Mouse (Mus musculus) small intestine, adult 2 months (tissue): ENCODE measurements around the gene Trim46. TPM values are rescaled to one million over a fixed set of nuclear protein-coding genes. Genes with fewer than 3 reads are reported as not detected.
A peak's percentile ranks its signal among the peaks of the same experiment; 100 is the strongest.

ENCODE experiments used
- H3K27ac ChIP-seq: fragments of 200-500 bp; 2 replicates; pipeline ENCODE4 v1.5.1; 2012; ENCODE audit warnings: low read depth, low read length, control low read depth, inconsistent platforms; ENCODE audit not compliant: insufficient read depth
- H3K27me3 ChIP-seq: fragments of 200-500 bp; 2 replicates; pipeline ENCODE4 v1.6.1; 2012; ENCODE audit warnings: mild to moderate bottlenecking, moderate library complexity, low read length, inconsistent platforms; ENCODE audit not compliant: control insufficient read depth, insufficient read depth
- H3K36me3 ChIP-seq: fragments of 200-500 bp; 2 replicates; pipeline ENCODE4 v1.6.1; 2012; ENCODE audit warnings: mild to moderate bottlenecking, low read length, control low read depth, inconsistent platforms; ENCODE audit not compliant: control insufficient read depth, insufficient read depth
- H3K4me1 ChIP-seq: fragments of 200-500 bp; 2 replicates; pipeline ENCODE4 v1.6.1; 2012; ENCODE audit warnings: low read length, inconsistent platforms, mixed read lengths; ENCODE audit not compliant: control insufficient read depth, insufficient read depth, insufficient read length
- H3K4me3 ChIP-seq: fragments of 200-500 bp; 2 replicates; pipeline ENCODE4 v1.5.1; 2012; ENCODE audit warnings: low read depth, mild to moderate bottlenecking, control low read depth, inconsistent platforms, low read length, moderate library complexity
- CTCF ChIP-seq: fragments of 200-500 bp; IDR thresholded peaks from 2 replicates; pipeline ENCODE4 v1.5.1; 2012; ENCODE audit warnings: low read depth, mild to moderate bottlenecking, control low read depth, inconsistent platforms, low read length, moderate library complexity, mixed read lengths; ENCODE audit not compliant: insufficient replicate concordance, insufficient read length; ENCODE audit errors: extremely low read depth
- POLR2A ChIP-seq: fragments of 200-500 bp; IDR thresholded peaks from 2 replicates; pipeline ENCODE4 v1.6.1; 2012; ENCODE audit warnings: low read depth, mild to moderate bottlenecking, control low read depth, inconsistent platforms, low read length, moderate library complexity
- WGBS: fragments of 180-500 bp; shearing (Covaris S2); methylation state at CpG from one replicate; pipeline ENCODE4 v1.1.7; 2018; 5-methylcytosine and 5-hydroxymethylcytosine counted together
- polyA plus RNA-seq: library from polyadenylated mRNA; depleted of rRNA; stranded (reverse); fragments of >200 nt; gene quantifications from 2 replicates; pipeline ENCODE4 v1.2.3, GENCODE M21; 2012; rRNA removed

The Trim46 gene
- polyA plus RNA-seq: 4.3 and 8.7 TPM in 2 replicates

GRCm38 (mm10) chr3:89246261-89247100 is at the start of gene Trim46:
Gene Trim46, minus strand, starts transcription at chr3:89246309.
- H3K27me3 ChIP-seq: no peaks in the 10 kb centered on the region
- H3K4me1 ChIP-seq: peaks cover 20% of the 10 kb centered on the region
- peaks cover 6% of the 10 kb centered on the region; the same call in 1 of the 2 replicates for H3K36me3 ChIP-seq
- TF ChIP-seq POLR2A (0 out of 2 replicates have a peak, but pooled peaks have one; percentile 28), CTCF (peak; percentile 91)
- H3K27ac ChIP-seq: peak within 1 kb of the TSS; percentile 57
- under 1% methylated on average over 42 of the region's 42 CpGs for WGBS
- peak within 1 kb of the TSS; percentile 84 for H3K4me3 ChIP-seq

DNA sequence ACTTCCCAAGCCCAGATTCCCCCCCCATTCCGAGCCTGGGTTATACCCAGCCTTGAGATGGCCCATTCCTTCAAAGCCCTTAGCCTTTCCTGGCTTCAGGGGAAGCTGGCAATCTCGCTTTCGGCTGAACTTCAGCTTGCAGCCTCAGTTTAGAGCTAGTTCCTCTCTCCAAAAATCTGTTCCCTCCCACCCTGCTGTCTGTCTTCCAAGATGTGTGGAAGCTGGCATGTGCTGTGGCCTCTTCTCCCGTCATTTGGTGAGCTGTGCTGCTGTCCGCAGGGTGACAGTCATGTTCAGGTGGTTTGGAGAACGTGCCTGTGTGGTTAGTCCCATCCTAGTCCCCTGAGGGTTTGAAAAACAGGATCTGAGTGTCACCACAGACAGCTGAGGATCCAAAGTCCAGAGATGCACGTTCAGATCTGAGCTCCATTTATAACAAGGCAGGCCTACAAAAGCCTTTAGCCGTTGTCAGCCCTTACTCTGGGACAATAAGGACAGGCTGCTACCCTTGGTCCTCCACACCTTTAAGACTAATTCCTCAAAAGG is 49.6 kb upstream of the Trim46 start:
- Histone ChIP-seq H3K4me1 (peaks cover 31% of the 10 kb centered on the region), H3K4me3 (no peak overlapping the region), H3K27ac (peak overlapping the region; percentile 29; the same call in 1 of the 2 replicates), H3K27me3 (no peaks in the 10 kb centered on the region), H3K36me3 (no peaks in the 10 kb centered on the region)
- TF ChIP-seq POLR2A (no peak), CTCF (no peak)
- WGBS: 59% methylated on average over 8 of the region's 8 CpGs

GRCm38 (mm10) chr3:89294195-89294594 is 48.1 kb upstream of the Trim46 start:
- H3K27me3 ChIP-seq: no peaks in the 10 kb centered on the region
- H3K27ac ChIP-seq: peak overlapping the region; percentile 85
- WGBS: 35% methylated on average over 5 of the region's 5 CpGs
- TF ChIP-seq POLR2A (no peak), CTCF (no peak)
- no peak overlapping the region for H3K4me3 ChIP-seq
- H3K4me1 ChIP-seq: peaks cover 28% of the 10 kb centered on the region
- no peaks in the 10 kb centered on the region for H3K36me3 ChIP-seq

DNA sequence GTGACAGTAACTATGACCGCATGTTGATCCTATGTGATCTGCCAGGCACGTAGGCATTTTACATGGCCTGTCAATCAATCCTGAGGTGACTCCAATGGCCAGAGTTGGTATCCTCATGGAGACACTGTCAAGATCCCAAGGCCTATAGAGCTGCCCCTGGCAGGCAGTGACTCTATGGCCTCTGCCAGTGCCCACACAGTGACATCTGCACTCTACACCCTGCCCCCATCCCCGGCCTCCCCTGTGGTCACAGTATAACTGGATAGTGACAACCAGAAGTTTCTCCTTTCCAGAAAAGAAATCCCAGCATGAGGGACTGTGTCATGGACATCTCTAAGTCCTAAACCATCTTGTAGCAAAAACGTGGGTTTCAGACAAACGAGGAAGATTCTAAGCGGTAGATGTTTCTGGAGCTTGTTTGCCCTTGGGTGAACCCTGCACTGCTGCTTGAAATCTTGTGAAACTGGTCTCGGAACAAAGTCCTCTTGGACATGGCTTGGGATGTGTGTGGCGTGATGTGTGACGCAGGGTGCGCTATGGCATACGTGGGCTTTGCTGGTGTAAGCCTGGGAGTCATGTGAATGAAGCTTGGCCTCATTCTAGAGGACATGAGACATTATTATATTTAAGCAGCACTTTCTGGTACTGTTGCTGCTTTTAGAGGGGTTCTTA is 47.3 kb upstream of the Trim46 start:
- H3K36me3 ChIP-seq: no peaks in the 10 kb centered on the region
- no peak overlapping the region for H3K4me3 ChIP-seq
- peaks cover 32% of the 10 kb centered on the region for H3K4me1 ChIP-seq
- WGBS: 35% methylated on average over 11 of the region's 11 CpGs
- peak overlapping the region; percentile 85 for H3K27ac ChIP-seq
- no peak for TF ChIP-seq POLR2A
- no peak for TF ChIP-seq CTCF
- no peaks in the 10 kb centered on the region for H3K27me3 ChIP-seq

- peaks cover 35% of the 10 kb centered on the region for H3K4me1 ChIP-seq
- no peak overlapping the region for H3K27ac ChIP-seq
- no peak overlapping the region for H3K4me3 ChIP-seq
- WGBS: 64% methylated on average over 5 of the region's 5 CpGs
- H3K36me3 ChIP-seq: no peaks in the 10 kb centered on the region
- H3K27me3 ChIP-seq: no peaks in the 10 kb centered on the region
- TF ChIP-seq POLR2A: no peak
- no peak for TF ChIP-seq CTCF
Measured at GRCm38 (mm10) chr3:89292303-89292702, 46.2 kb upstream of the Trim46 start.

- WGBS: 66% methylated on average over 10 of the region's 10 CpGs
- no peak for TF ChIP-seq POLR2A
- no peak for TF ChIP-seq CTCF
- Histone ChIP-seq H3K4me1 (peaks cover 35% of the 10 kb centered on the region), H3K27ac (no peak overlapping the region), H3K27me3 (no peaks in the 10 kb centered on the region), H3K4me3 (no peak overlapping the region), H3K36me3 (no peaks in the 10 kb centered on the region)
Measured at GRCm38 (mm10) chr3:89291874-89292273, 45.8 kb upstream of the Trim46 start.

GRCm38 (mm10) chr3:89288503-89288928 is 42.4 kb upstream of the Trim46 start:
- H3K4me1 ChIP-seq: peaks cover 30% of the 10 kb centered on the region
- peak overlapping the region; percentile 55 for H3K27ac ChIP-seq
- H3K36me3 ChIP-seq: no peaks in the 10 kb centered on the region
- WGBS: 12% methylated on average over 7 of the region's 7 CpGs
- no peaks in the 10 kb centered on the region for H3K27me3 ChIP-seq
- TF ChIP-seq POLR2A (no peak), CTCF (no peak)
- H3K4me3 ChIP-seq: no peak overlapping the region
